Mouse (Mus musculus): ENCODE measurements around the gene B3gnt8. TPM values are rescaled to one million over a fixed set of nuclear protein-coding genes. Genes with fewer than 3 reads are reported as not detected.

The B3gnt8 gene
- total and polyA plus RNA-seq, 3 experiments = 0.46 to 1.6 TPM; not detected in 1

- Histone ChIP-seq H3K36me3 (ENCODE audit: control insufficient read depth in 1 of 2, insufficient read depth in 2 of 2, low read length in 2 of 2) (no peaks in the 10 kb centered on the region), H3K4me1 (ENCODE audit: control insufficient read depth in 1 of 2, insufficient read depth in 2 of 2, low read length in 2 of 2) (peaks cover 0 to 7% of the 10 kb centered on the region in 2 experiments; a peak in 3 of 4 replicates), H3K27ac (ENCODE audit: control insufficient read depth, low read depth, low read length) (no peak overlapping the region), H3K27me3 (ENCODE audit: control insufficient read depth in 1 of 2, insufficient read depth in 2 of 2, low read length in 2 of 2) (no peaks in the 10 kb centered on the region), H3K9ac (ENCODE audit: control insufficient read depth, low read depth, low read length, poor library complexity, severe bottlenecking) (no peak overlapping the region), H3K9me3 (replicated peaks; ENCODE audit: insufficient read depth, low read length) (no peaks in the 10 kb centered on the region), H3K79me2 (ENCODE audit: control insufficient read depth, insufficient read depth, low read length, poor library complexity) (no peaks in the 10 kb centered on the region; the same call in 1 of the 2 replicates), H3K4me3 (ENCODE audit: control insufficient read depth in 1 of 2, insufficient read depth in 1 of 2, low read depth in 2 of 2, low read length in 2 of 2) (no peak overlapping the region)
- no peak for DNase-seq (ENCODE audit: low read depth, low spot score)
- TF ChIP-seq TCF12 (IDR thresholded peaks at IDR 0.05; ENCODE audit: low read depth, low read length) = no peak
- no peak for TF ChIP-seq MAX (IDR thresholded peaks at IDR 0.05; ENCODE audit: low read length)
- TF ChIP-seq NRF1 (IDR thresholded peaks at IDR 0.05; ENCODE audit: insufficient read depth, low read depth, low read length, poor library complexity, severe bottlenecking) = no peak
- no peak for TF ChIP-seq RCOR1 (IDR thresholded peaks at IDR 0.05; ENCODE audit: low read depth, low read length)
- no peak for TF ChIP-seq CHD1 (IDR thresholded peaks at IDR 0.05; ENCODE audit: low read depth, low read length)
- no peak for TF ChIP-seq KAT2A (conservative IDR thresholded peaks at IDR 0.05; ENCODE audit: low read depth, low read length)
- no peak for TF ChIP-seq EP300 (IDR thresholded peaks at IDR 0.05; ENCODE audit: low read depth in 1 of 2, low read length in 2 of 2)
- no peak for TF ChIP-seq SMC3 (IDR thresholded peaks at IDR 0.05; ENCODE audit: low read depth, low read length)
- no peak for TF ChIP-seq USF2 (IDR thresholded peaks at IDR 0.05; ENCODE audit: borderline replicate concordance in 1 of 2, insufficient read depth in 1 of 2, low read depth in 1 of 2, low read length in 2 of 2)
- TF ChIP-seq GABPA (IDR thresholded peaks at IDR 0.05; ENCODE audit: low read depth, low read length) = no peak
- TF ChIP-seq ZC3H11A (IDR thresholded peaks at IDR 0.05; ENCODE audit: low read depth, low read length) = no peak
These were observed 6.2 kb downstream of the B3gnt8 start for GRCm38 (mm10) chr7:25632679-25633078.

DNA sequence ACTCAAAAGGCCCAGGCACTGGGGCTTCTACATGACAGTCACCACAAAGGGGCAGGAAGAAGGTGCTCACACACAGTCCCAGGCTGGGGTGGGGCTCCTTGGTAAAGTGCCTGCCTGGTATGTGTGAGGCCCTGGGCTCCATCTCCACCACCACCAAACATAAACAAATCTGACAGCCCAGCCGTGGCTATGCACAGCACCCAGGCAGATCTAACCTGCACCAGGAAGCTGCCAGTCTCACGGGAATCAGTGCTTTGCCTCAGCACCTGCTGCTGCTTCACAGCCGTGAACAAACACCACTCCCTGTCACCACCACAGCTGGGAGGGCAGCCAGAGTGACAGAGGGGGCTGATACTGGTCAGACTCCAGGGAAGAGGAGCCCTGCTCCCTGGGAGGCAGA is 9.9 kb downstream of the B3gnt8 start:
- Histone ChIP-seq H3K9ac (ENCODE audit: control insufficient read depth, low read depth, low read length, poor library complexity, severe bottlenecking) (no peak overlapping the region), H3K36me3 (ENCODE audit: control insufficient read depth in 1 of 2, insufficient read depth in 2 of 2, low read length in 2 of 2) (no peaks in the 10 kb centered on the region), H3K4me1 (ENCODE audit: control insufficient read depth in 1 of 2, insufficient read depth in 2 of 2, low read length in 2 of 2) (no peaks in the 10 kb centered on the region), H3K27ac (ENCODE audit: control insufficient read depth, low read depth, low read length) (no peak overlapping the region), H3K79me2 (ENCODE audit: control insufficient read depth, insufficient read depth, low read length, poor library complexity) (no peaks in the 10 kb centered on the region), H3K4me3 (ENCODE audit: control insufficient read depth in 1 of 2, insufficient read depth in 1 of 2, low read depth in 2 of 2, low read length in 2 of 2) (no peak overlapping the region), H3K27me3 (ENCODE audit: control insufficient read depth in 1 of 2, insufficient read depth in 2 of 2, low read length in 2 of 2) (no peaks in the 10 kb centered on the region), H3K9me3 (replicated peaks; ENCODE audit: insufficient read depth, low read length) (no peaks in the 10 kb centered on the region)
- DNase-seq (ENCODE audit: low read depth, low spot score) = no peak
- TF ChIP-seq ZNF384 (IDR thresholded peaks at IDR 0.05; ENCODE audit: low read depth, low read length) = no peak
- no peak for TF ChIP-seq KAT2A (conservative IDR thresholded peaks at IDR 0.05; ENCODE audit: low read depth, low read length)
- TF ChIP-seq MAZ (IDR thresholded peaks at IDR 0.05; ENCODE audit: low read depth, low read length) = no peak
- no peak for TF ChIP-seq CHD2 (IDR thresholded peaks at IDR 0.05; ENCODE audit: low read length)
- TF ChIP-seq SIN3A (IDR thresholded peaks at IDR 0.05; ENCODE audit: low read length) = no peak
- TF ChIP-seq GATA1 (IDR thresholded peaks at IDR 0.05; ENCODE audit: low read depth, low read length) = no peak
- no peak for TF ChIP-seq HCFC1 (IDR thresholded peaks at IDR 0.05; ENCODE audit: low read depth, low read length)
- TF ChIP-seq BHLHE40 (IDR thresholded peaks at IDR 0.05; ENCODE audit: borderline replicate concordance, low read depth, low read length) = no peak
- no peak for TF ChIP-seq ZMIZ1 (IDR thresholded peaks at IDR 0.05; ENCODE audit: low read depth, low read length)
- TF ChIP-seq E2F4 (IDR thresholded peaks at IDR 0.05; ENCODE audit: borderline replicate concordance, low read depth, low read length) = no peak
- no peak for TF ChIP-seq RAD21 (IDR thresholded peaks at IDR 0.05; ENCODE audit: low read depth, low read length)
- no peak for TF ChIP-seq MEF2A (IDR thresholded peaks at IDR 0.05; ENCODE audit: extremely low read depth, insufficient replicate concordance, low read depth, low read length, poor library complexity, severe bottlenecking)
- no peak for TF ChIP-seq UBTF (IDR thresholded peaks at IDR 0.05; ENCODE audit: borderline replicate concordance, insufficient read depth, low read depth, low read length)
- TF ChIP-seq JUND (IDR thresholded peaks at IDR 0.05; ENCODE audit: low read depth, low read length) = no peak
